Mouse (Mus musculus) heart, postnatal 0 days (tissue): ENCODE data around the gene Ckap2l. TPM values are rescaled to one million over a fixed set of nuclear protein-coding genes. Genes with fewer than 3 reads are reported as not detected.

Experiments
- ATAC-seq: fragments of 200-750 bp; cut with Nextera tagmentation; 2 replicates; pipeline ENCODE4 v1.8.0; 2017; ENCODE audit warnings: low read depth, moderate number of reproducible peaks, moderate library complexity; ENCODE audit not compliant: insufficient read depth
- DNase-seq: peaks from one replicate; pipeline ENCODE4 v3.0.0-alpha.2; 2016; ENCODE audit warnings: low spot score
- H3K27ac ChIP-seq: fragments of 300-500 bp; sonication (generic); 2 replicates; pipeline ENCODE4 v1.5.1; 2014; ENCODE audit warnings: low read depth, mild to moderate bottlenecking
- H3K27me3 ChIP-seq: fragments of 300-500 bp; sonication (generic); 2 replicates; pipeline ENCODE4 v1.6.1; 2014; ENCODE audit warnings: low read length, mixed read lengths; ENCODE audit not compliant: control insufficient read depth, insufficient read depth
- H3K36me3 ChIP-seq: fragments of 300-500 bp; sonication (generic); replicated peaks from 2 replicates; pipeline ENCODE4 v1.6.1; 2014; ENCODE audit warnings: low read length, mixed read lengths; ENCODE audit not compliant: control insufficient read depth, insufficient read depth
- H3K4me1 ChIP-seq: fragments of 300-500 bp; sonication (generic); 2 replicates; pipeline ENCODE4 v1.6.1; 2014; ENCODE audit warnings: antibody characterized with exemption; ENCODE audit not compliant: control insufficient read depth, insufficient read depth
- H3K4me2 ChIP-seq: fragments of 300-500 bp; sonication (generic); 2 replicates; pipeline ENCODE4 v1.6.1; 2014; ENCODE audit warnings: low read depth, mild to moderate bottlenecking, low read length, moderate library complexity
- H3K4me3 ChIP-seq: fragments of 300-500 bp; sonication (generic); 2 replicates; pipeline ENCODE4 v1.5.1; 2014; ENCODE audit warnings: low read depth, low read length
- H3K9ac ChIP-seq: fragments of 300-500 bp; sonication (generic); replicated peaks from 2 replicates; pipeline ENCODE4 v1.6.1; 2014; ENCODE audit warnings: low read depth, low read length, mixed read lengths
- H3K9me3 ChIP-seq: fragments of 300-500 bp; sonication (generic); replicated peaks from 2 replicates; pipeline ENCODE4 v1.6.1; 2016; ENCODE audit warnings: low read length; ENCODE audit not compliant: control insufficient read depth
- CTCF ChIP-seq: IDR thresholded peaks from 2 replicates; pipeline ENCODE4 v1.5.1; 2016; ENCODE audit warnings: antibody characterized with exemption, control low read depth, low read depth
- EP300 ChIP-seq: IDR thresholded peaks from 2 replicates; pipeline ENCODE4 v1.6.1; 2016; ENCODE audit warnings: antibody characterized with exemption, low read depth
- WGBS: fragments of 180-500 bp; shearing (Covaris S2); extraction: QIAGEN DNeasy Blood & Tissue Kit; methylation state at CpG from one replicate; pipeline ENCODE4 v1.1.7; 2014; 5-methylcytosine and 5-hydroxymethylcytosine counted together
- polyA plus RNA-seq: library from polyadenylated mRNA; unstranded; fragments of >200 nt; fragmentation: Nextera tagmentation; extraction: Ambion mirVana; gene quantifications from 2 replicates; pipeline ENCODE4 v1.2.1, GENCODE M21; 2015
- total RNA-seq: library from RNA; depleted of rRNA; stranded (reverse); fragments of >200 nt; gene quantifications from 2 replicates; pipeline ENCODE4 v1.2.3, GENCODE M21; 2014; ENCODE audit warnings: low replicate concordance

The Ckap2l gene
- total and polyA plus RNA-seq, 2 experiments from 2014 or later: 12.6 to 16.2 TPM

GRCm38 (mm10) chr2:129233218-129233617 is 63.8 kb downstream of the Ckap2l start:
- 89% methylated on average over 1 of the region's 1 CpGs for WGBS
- no peak overlapping the region for H3K4me2 ChIP-seq
- no peak for DNase-seq
- H3K9ac ChIP-seq: no peak overlapping the region
- TF ChIP-seq CTCF (no peak), EP300 (no peak)
- H3K9me3 ChIP-seq: 0 out of 2 replicates have a peak, but pooled peaks cover 6% of the 10 kb centered on the region
- ATAC-seq: no peak
- H3K4me3 ChIP-seq: no peak overlapping the region
- no peaks in the 10 kb centered on the region for H3K4me1 ChIP-seq
- no peaks in the 10 kb centered on the region for H3K36me3 ChIP-seq
- H3K27ac ChIP-seq: no peak overlapping the region
- H3K27me3 ChIP-seq: no peaks in the 10 kb centered on the region

- DNase-seq: no peak
These were observed 64.5 kb downstream of the Ckap2l start for GRCm38 (mm10) chr2:129232484-129232883.

GRCm38 (mm10) chr2:129232023-129232422 is 65.0 kb downstream of the Ckap2l start:
- no peak overlapping the region for H3K9ac ChIP-seq
- H3K9me3 ChIP-seq: 0 out of 2 replicates have a peak, but pooled peaks cover 6% of the 10 kb centered on the region
- no peaks in the 10 kb centered on the region for H3K27me3 ChIP-seq
- no peaks in the 10 kb centered on the region for H3K4me1 ChIP-seq
- no peak for TF ChIP-seq EP300
- TF ChIP-seq CTCF: no peak
- WGBS: 50% methylated on average over 4 of the region's 4 CpGs
- H3K36me3 ChIP-seq: no peaks in the 10 kb centered on the region
- no peak overlapping the region for H3K4me2 ChIP-seq
- H3K27ac ChIP-seq: no peak overlapping the region
- DNase-seq: no peak
- H3K4me3 ChIP-seq: no peak overlapping the region
- no peak for ATAC-seq

More at GRCm38 (mm10) chr2:129232484-129232883, 64.5 kb downstream of the Ckap2l start:
- Histone ChIP-seq H3K27ac (no peak overlapping the region), H3K36me3 (no peaks in the 10 kb centered on the region), H3K9me3 (0 out of 2 replicates have a peak, but pooled peaks cover 6% of the 10 kb centered on the region), H3K4me3 (no peak overlapping the region), H3K27me3 (no peaks in the 10 kb centered on the region), H3K4me2 (no peak overlapping the region), H3K4me1 (no peaks in the 10 kb centered on the region), H3K9ac (no peak overlapping the region)
- TF ChIP-seq CTCF (no peak), EP300 (no peak)
- no peak for ATAC-seq
- 74% methylated on average over 9 of the region's 9 CpGs for WGBS

DNA sequence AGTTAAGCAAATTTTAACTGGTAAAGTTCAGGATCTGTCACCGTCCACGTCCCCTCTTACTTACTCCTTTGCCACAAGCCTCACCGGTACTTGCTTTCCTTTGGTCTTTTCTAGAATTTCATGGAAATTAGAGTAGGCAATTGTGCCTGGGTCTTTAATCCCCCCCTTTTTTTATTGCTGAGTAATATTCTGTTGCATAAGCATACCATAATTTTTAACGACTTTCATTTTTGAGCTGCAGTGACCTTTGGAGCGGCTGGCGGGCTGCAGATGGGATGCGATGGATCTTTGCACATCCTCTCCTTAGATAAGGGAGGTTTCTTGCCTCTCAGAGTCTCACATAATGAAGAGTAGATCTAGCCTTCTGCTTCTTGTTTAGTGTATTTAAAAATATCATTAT is 67.7 kb downstream of the Ckap2l start:
- Histone ChIP-seq H3K36me3 (no peaks in the 10 kb centered on the region), H3K27ac (no peak overlapping the region), H3K27me3 (no peaks in the 10 kb centered on the region), H3K4me2 (no peak overlapping the region), H3K4me3 (no peak overlapping the region), H3K4me1 (no peaks in the 10 kb centered on the region), H3K9ac (no peak overlapping the region), H3K9me3 (0 out of 2 replicates have a peak, but pooled peaks cover 6% of the 10 kb centered on the region)
- TF ChIP-seq CTCF: no peak
- no peak for TF ChIP-seq EP300
- ATAC-seq: no peak
- no peak for DNase-seq
- WGBS: 92% methylated on average over 7 of the region's 7 CpGs

- Histone ChIP-seq H3K9ac (no peak overlapping the region), H3K4me2 (no peak overlapping the region), H3K27ac (no peak overlapping the region), H3K36me3 (no peaks in the 10 kb centered on the region), H3K27me3 (no peaks in the 10 kb centered on the region), H3K4me1 (no peaks in the 10 kb centered on the region), H3K9me3 (0 out of 2 replicates have a peak, but pooled peaks cover 6% of the 10 kb centered on the region), H3K4me3 (no peak overlapping the region)
- no peak for TF ChIP-seq EP300
- no peak for TF ChIP-seq CTCF
- no peak for ATAC-seq
- no peak for DNase-seq
- 87% methylated on average over 4 of the region's 4 CpGs for WGBS
These were observed 68.4 kb downstream of the Ckap2l start for GRCm38 (mm10) chr2:129228571-129228970.

- 65% methylated on average over 6 of the region's 7 CpGs for WGBS
- TF ChIP-seq CTCF (no peak), EP300 (no peak)
- H3K27me3 ChIP-seq: no peaks in the 10 kb centered on the region
- no peak overlapping the region for H3K27ac ChIP-seq
- ATAC-seq: no peak
- H3K4me3 ChIP-seq: no peak overlapping the region
- DNase-seq: no peak
- H3K36me3 ChIP-seq: no peaks in the 10 kb centered on the region
- no peaks in the 10 kb centered on the region for H3K4me1 ChIP-seq
- H3K9me3 ChIP-seq: 0 out of 2 replicates have a peak, but pooled peaks cover 6% of the 10 kb centered on the region
- H3K4me2 ChIP-seq: no peak overlapping the region
- H3K9ac ChIP-seq: no peak overlapping the region
These were observed 69.3 kb downstream of the Ckap2l start for GRCm38 (mm10) chr2:129227709-129228108.
